Mouse (Mus musculus): ENCODE results near the gene Mrpl53.

DNA sequence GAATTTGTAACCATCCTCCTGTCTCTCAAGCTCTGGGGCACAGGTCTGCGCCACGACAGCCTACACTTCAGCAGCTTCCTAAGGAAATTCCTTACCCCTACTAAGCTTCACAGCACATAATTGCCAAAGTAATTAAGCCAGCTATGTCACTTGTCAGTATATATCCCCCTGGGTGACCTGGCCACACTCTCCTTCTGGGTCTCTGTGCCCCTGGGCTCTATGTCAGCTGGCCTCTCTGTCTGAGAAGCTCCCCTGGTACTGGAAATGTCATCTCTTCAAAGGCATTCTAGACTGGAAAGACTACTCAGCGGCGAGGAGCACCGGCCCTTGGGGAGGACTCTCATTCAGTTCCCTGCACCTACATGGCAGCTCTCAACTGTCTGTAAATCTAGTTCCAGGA is 14.1 kb downstream of the Mrpl53 start:
- TF ChIP-seq CTCF (IDR thresholded peaks at IDR 0.05; ENCODE audit: extremely low read depth, insufficient read length, insufficient replicate concordance, low read depth, low read length) (no peak), POLR2A (IDR thresholded peaks at IDR 0.05; ENCODE audit: low read depth, low read length) (no peak)
